22 mouse cellular contexts compared by ENCODE assay signal in genomic region chr4:86708801-86709200, GRCm38 (mm10). TPM values are rescaled to one million over a fixed set of nuclear protein-coding genes. Genes with fewer than 3 reads are reported as not detected.
A peak's percentile ranks its signal among the peaks of the same experiment; 100 is the strongest.
DNase-seq lines count a peak whose midpoint lies in the region; ATAC-seq and TF ChIP-seq lines count a peak whose summit lies in the region.
"Had no signal": no experiment of that assay in that cellular context is flagged by ENCODE, and none has a peak within 500 bp of the region (broad histone marks: within the 10 kb centered on the region; RNA-seq: fewer than 3 reads in every experiment).

No protein-coding gene starts in this region.

- no peak overlapping the region for H3K27ac ChIP-seq in layer of hippocampus, adult 2 months
- H3K27ac ChIP-seq in thymus, adult 2 months (ENCODE audit: control insufficient read depth, insufficient read depth, low read length) = no peak overlapping the region
- no peak overlapping the region for H3K27ac ChIP-seq in stomach, postnatal 0 days (replicated peaks)
- H3K27ac ChIP-seq: hindbrain, embryonic 10.5 days; intestine, embryonic 15.5 days; limb, embryonic 12.5 days; liver, embryonic 15.5 days; midbrain, embryonic 12.5 days had no signal

- H3K4me3 ChIP-seq in layer of hippocampus, adult 2 months = no peak overlapping the region
- H3K4me3 ChIP-seq in thymus, adult 2 months (ENCODE audit: control insufficient read depth, insufficient read depth, low read length) = no peak overlapping the region
- H3K4me3 ChIP-seq in stomach, postnatal 0 days (ENCODE audit: low read depth, low read length) = no peak overlapping the region
- H3K4me3 ChIP-seq: hindbrain, embryonic 10.5 days; intestine, embryonic 15.5 days; limb, embryonic 12.5 days; liver, embryonic 15.5 days; midbrain, embryonic 12.5 days had no signal

- peak; percentile 42 for TF ChIP-seq CTCF in layer of hippocampus, adult 2 months (conservative IDR thresholded peaks at IDR 0.05)
- no peak for TF ChIP-seq CTCF in thymus, adult 2 months (IDR thresholded peaks at IDR 0.05; ENCODE audit: borderline replicate concordance, control insufficient read depth, extremely low read depth, insufficient read depth, low read length, poor library complexity)
- peak; percentile 41 for TF ChIP-seq CTCF in stomach, postnatal 0 days (IDR thresholded peaks at IDR 0.05; ENCODE audit: low read depth)

- no peak overlapping the region for H3K9ac ChIP-seq in stomach, postnatal 0 days (ENCODE audit: low read length)
- H3K9ac ChIP-seq: intestine, embryonic 15.5 days; limb, embryonic 12.5 days; liver, embryonic 15.5 days; midbrain, embryonic 12.5 days had no signal

- H3K4me2 ChIP-seq in stomach, postnatal 0 days (replicated peaks; ENCODE audit: low read depth) = no peak overlapping the region
- H3K4me2 ChIP-seq: heart, embryonic 11.5 days; intestine, embryonic 15.5 days; limb, embryonic 12.5 days; liver, embryonic 15.5 days; midbrain, embryonic 12.5 days had no signal

- H3K27me3 ChIP-seq in thymus, adult 2 months (ENCODE audit: control insufficient read depth, insufficient read depth, low read length) = no peaks in the 10 kb centered on the region
- no peaks in the 10 kb centered on the region for H3K27me3 ChIP-seq in stomach, postnatal 0 days (ENCODE audit: control insufficient read depth, insufficient read depth, low read length)
- H3K27me3 ChIP-seq: intestine, embryonic 15.5 days; limb, embryonic 12.5 days; liver, embryonic 15.5 days; midbrain, embryonic 12.5 days; Patski had no signal

- H3K9me3 ChIP-seq in stomach, postnatal 0 days (ENCODE audit: control insufficient read depth, low read length) = no peaks in the 10 kb centered on the region
- H3K9me3 ChIP-seq: hindbrain, embryonic 10.5 days; intestine, embryonic 15.5 days; limb, embryonic 12.5 days; liver, embryonic 15.5 days; midbrain, embryonic 12.5 days had no signal

- TF ChIP-seq EP300 in stomach, postnatal 0 days (optimal IDR thresholded peaks at IDR 0.05) = no peak

- peaks cover 17% of the 10 kb centered on the region for H3K4me1 ChIP-seq in thymus, adult 2 months (replicated peaks; ENCODE audit: control insufficient read depth, insufficient read depth, low read length)
- H3K4me1 ChIP-seq in stomach, postnatal 0 days (replicated peaks; ENCODE audit: control insufficient read depth, insufficient read depth) = peaks cover 5% of the 10 kb centered on the region; the same call in 1 of the 2 replicates
- H3K4me1 ChIP-seq: intestine, embryonic 15.5 days; limb, embryonic 12.5 days; liver, embryonic 15.5 days; midbrain, embryonic 12.5 days had no signal

- DNase-seq in layer of hippocampus, adult 2 months (ENCODE audit: low spot score in 2 of 2) = no peak
- no peak for DNase-seq in layer of hippocampus, postnatal 25 days (ENCODE audit: extremely low spot score in 1 of 2, low spot score in 1 of 2)
- DNase-seq in thymus, postnatal 25 days = peak; percentile 46
- DNase-seq in thymus, adult 2 months = no peak
- peak; percentile 18 for DNase-seq in ES-CJ7 (ENCODE audit: low read depth, low spot score)
- DNase-seq in stomach, postnatal 0 days (ENCODE audit: low spot score) = no peak
- no peak for DNase-seq in layer of hippocampus, postnatal 14 days (ENCODE audit: low spot score in 2 of 2)
- DNase-seq in cerebellum, postnatal 36 days = no peak
- DNase-seq: adrenal gland, adult 8-10 months; cerebellum, adult 2 months; embryo, embryonic 11 days; kidney, postnatal 36 days; lung, postnatal 10 days had no signal

- H3K36me3 ChIP-seq in thymus, adult 2 months (ENCODE audit: control insufficient read depth, insufficient read depth, low read length) = no peaks in the 10 kb centered on the region
- no peaks in the 10 kb centered on the region for H3K36me3 ChIP-seq in stomach, postnatal 0 days (ENCODE audit: control insufficient read depth, insufficient read depth, low read length)
- H3K36me3 ChIP-seq: hindbrain, embryonic 10.5 days; intestine, embryonic 15.5 days; limb, embryonic 12.5 days; liver, embryonic 15.5 days; midbrain, embryonic 12.5 days had no signal

- no peak for ATAC-seq in stomach, postnatal 0 days (ENCODE audit: low FRiP score, low TSS enrichment)
- ATAC-seq: forebrain, embryonic 14.5 days; hindbrain, embryonic 16.5 days; intestine, embryonic 15.5 days; Patski had no signal

- 95% methylated on average over 1 of the region's 1 CpGs for WGBS in thymus, adult 2 months
- 43% methylated on average over 1 of the region's 1 CpGs for WGBS in stomach, postnatal 0 days

- TF ChIP-seq POLR2A in thymus, adult 2 months (IDR thresholded peaks at IDR 0.05; ENCODE audit: control insufficient read depth, extremely low read depth, insufficient read depth, low read length, poor library complexity) = no peak

RNA-seq across cellular contexts. Expression of gene Plin2, which starts 38.9 kb away (rescaled TPM):
- total RNA-seq in layer of hippocampus, adult 2 months (2021) = 10 to 100 TPM; 10.8 to 13.6 TPM
- total RNA-seq in layer of hippocampus, postnatal 25 days (2021) = 10 to 100 TPM; 13.1 to 15.0 TPM
- 105 and 107 TPM in 2 replicates for polyA plus RNA-seq in thymus, adult 2 months (2012; rRNA removed)
- 50.7 and 57.8 TPM in 2 replicates for polyA plus RNA-seq in stomach, postnatal 0 days (2015; fragmentation: Nextera tagmentation; extraction: Ambion mirVana)
- total RNA-seq in layer of hippocampus, postnatal 14 days (2021) = 10 to 100 TPM; 12.3 to 15.9 TPM

RNA-seq across cellular contexts. Expression of gene Dennd4c, which starts 39.6 kb away (rescaled TPM):
- total RNA-seq in layer of hippocampus, adult 2 months (2021) = 10 to 100 TPM in 1 of 2 experiments, 1 to 10 TPM in 1; 9.5 to 10.6 TPM
- 10 to 100 TPM in 1 of 2 experiments, 1 to 10 TPM in 1; 8.5 to 10.7 TPM for total RNA-seq in layer of hippocampus, postnatal 25 days (2021)
- 10.7 and 13.3 TPM in 2 replicates for polyA plus RNA-seq in thymus, adult 2 months (2012; rRNA removed)
- polyA plus RNA-seq in stomach, postnatal 0 days (2015; fragmentation: Nextera tagmentation; extraction: Ambion mirVana) = 3.5 and 4.2 TPM in 2 replicates
- 10 to 100 TPM; 14.8 to 14.9 TPM for total RNA-seq in layer of hippocampus, postnatal 14 days (2021)

Comparison
In these comparisons a context has a peak if more than half of its experiments do, and no peak if none do; other contexts are left out.
1. DNase-seq: peak in thymus, postnatal 25 days (single experiment) and ES-CJ7 (single experiment); none in layer of hippocampus, adult 2 months (0 of 2), layer of hippocampus, postnatal 25 days (0 of 2), thymus, adult 2 months (single experiment), stomach, postnatal 0 days (single experiment), layer of hippocampus, postnatal 14 days (0 of 2) and cerebellum, postnatal 36 days (0 of 2).